Mouse (Mus musculus): ENCODE measurements around the gene Serpina5. TPM values are rescaled to one million over a fixed set of nuclear protein-coding genes. Genes with fewer than 3 reads are reported as not detected.
"Not testable (repeated sequence)": the region's sequence is repeated elsewhere in the genome, so short reads cannot be mapped to it uniquely, and the experiment has no call there.

The Serpina5 gene
- polyA plus RNA-seq, 1 experiment, result not detected

GRCm38 (mm10) chr12:104067549-104067948, 33.4 kb upstream of the Serpina5 start:
- Histone ChIP-seq H3K9me3 (ENCODE audit: control insufficient read depth, low read length) (no peaks in the 10 kb centered on the region), H3K4me1 (ENCODE audit: control insufficient read depth) (no peaks in the 10 kb centered on the region)
- no peak for TF ChIP-seq TAL1 (IDR thresholded peaks at IDR 0.05; ENCODE audit: low read length)
- no peak for TF ChIP-seq GATA1 (IDR thresholded peaks at IDR 0.05; ENCODE audit: low read length)

GRCm38 (mm10) chr12:104069620-104070019, 31.3 kb upstream of the Serpina5 start:
- TF ChIP-seq TAL1 (IDR thresholded peaks at IDR 0.05; ENCODE audit: low read length), result no peak
- H3K27me3 ChIP-seq (ENCODE audit: control insufficient read depth), result no peaks in the 10 kb centered on the region
- H3K4me3 ChIP-seq (replicated peaks), result no peak overlapping the region
- no peaks in the 10 kb centered on the region for H3K36me3 ChIP-seq (ENCODE audit: control insufficient read depth)
- H3K4me1 ChIP-seq (ENCODE audit: control insufficient read depth), result no peaks in the 10 kb centered on the region
- H3K9me3 ChIP-seq (ENCODE audit: control insufficient read depth, low read length), result no peaks in the 10 kb centered on the region

More at GRCm38 (mm10) chr12:104067549-104067948, 33.4 kb upstream of the Serpina5 start:
- Histone ChIP-seq H3K36me3 (ENCODE audit: control insufficient read depth) (no peaks in the 10 kb centered on the region), H3K4me3 (replicated peaks) (no peak overlapping the region), H3K27me3 (ENCODE audit: control insufficient read depth) (no peaks in the 10 kb centered on the region)

GRCm38 (mm10) chr12:104071708-104072107, 29.2 kb upstream of the Serpina5 start:
- TF ChIP-seq GATA1 (IDR thresholded peaks at IDR 0.05; ENCODE audit: low read length) (no peak), TAL1 (IDR thresholded peaks at IDR 0.05; ENCODE audit: low read length) (no peak)
- Histone ChIP-seq H3K4me1 (ENCODE audit: control insufficient read depth) (no peaks in the 10 kb centered on the region), H3K27me3 (ENCODE audit: control insufficient read depth) (no peaks in the 10 kb centered on the region), H3K4me3 (replicated peaks) (no peak overlapping the region), H3K36me3 (ENCODE audit: control insufficient read depth) (no peaks in the 10 kb centered on the region), H3K9me3 (ENCODE audit: control insufficient read depth, low read length) (no peaks in the 10 kb centered on the region; the same call in 1 of the 2 replicates)

GRCm38 (mm10) chr12:104072286-104072685, 28.6 kb upstream of the Serpina5 start:
- Histone ChIP-seq H3K27me3 (ENCODE audit: control insufficient read depth) (no peaks in the 10 kb centered on the region), H3K4me3 (replicated peaks) (no peak overlapping the region), H3K4me1 (ENCODE audit: control insufficient read depth) (no peaks in the 10 kb centered on the region), H3K36me3 (ENCODE audit: control insufficient read depth) (no peaks in the 10 kb centered on the region), H3K9me3 (ENCODE audit: control insufficient read depth, low read length) (no peaks in the 10 kb centered on the region; the same call in 1 of the 2 replicates)
- no peak for TF ChIP-seq TAL1 (IDR thresholded peaks at IDR 0.05; ENCODE audit: low read length)
- no peak for TF ChIP-seq GATA1 (IDR thresholded peaks at IDR 0.05; ENCODE audit: low read length)

GRCm38 (mm10) chr12:104090119-104090518, 10.8 kb upstream of the Serpina5 start:
- Histone ChIP-seq H3K27me3 (ENCODE audit: control insufficient read depth) (no peaks in the 10 kb centered on the region), H3K4me1 (ENCODE audit: control insufficient read depth) (no peaks in the 10 kb centered on the region), H3K9me3 (ENCODE audit: control insufficient read depth, low read length) (no peaks in the 10 kb centered on the region), H3K36me3 (ENCODE audit: control insufficient read depth) (no peaks in the 10 kb centered on the region), H3K4me3 (replicated peaks) (no peak overlapping the region)
- TF ChIP-seq GATA1 (IDR thresholded peaks at IDR 0.05; ENCODE audit: low read length) (no peak), TAL1 (IDR thresholded peaks at IDR 0.05; ENCODE audit: low read length) (no peak)

GRCm38 (mm10) chr12:104091303-104091702, 9.6 kb upstream of the Serpina5 start:
- H3K4me3 ChIP-seq (replicated peaks), result no peak overlapping the region
- no peaks in the 10 kb centered on the region for H3K9me3 ChIP-seq (ENCODE audit: control insufficient read depth, low read length)
- no peaks in the 10 kb centered on the region for H3K36me3 ChIP-seq (ENCODE audit: control insufficient read depth)
- H3K27me3 ChIP-seq (ENCODE audit: control insufficient read depth), result no peaks in the 10 kb centered on the region
- no peaks in the 10 kb centered on the region for H3K4me1 ChIP-seq (ENCODE audit: control insufficient read depth)
- TF ChIP-seq TAL1 (IDR thresholded peaks at IDR 0.05; ENCODE audit: low read length) (no peak), GATA1 (IDR thresholded peaks at IDR 0.05; ENCODE audit: low read length) (no peak)

GRCm38 (mm10) chr12:104105847-104106246, 4.9 kb downstream of the Serpina5 start:
- Histone ChIP-seq H3K36me3 (ENCODE audit: control insufficient read depth) (no peaks in the 10 kb centered on the region), H3K27me3 (ENCODE audit: control insufficient read depth) (no peaks in the 10 kb centered on the region), H3K4me1 (ENCODE audit: control insufficient read depth) (no peaks in the 10 kb centered on the region), H3K4me3 (replicated peaks) (no peak overlapping the region), H3K9me3 (ENCODE audit: control insufficient read depth, low read length) (no peaks in the 10 kb centered on the region; the same call in 1 of the 2 replicates)
- TF ChIP-seq TAL1 (IDR thresholded peaks at IDR 0.05; ENCODE audit: low read length), result no peak

- no peak for TF ChIP-seq GATA1 (IDR thresholded peaks at IDR 0.05; ENCODE audit: low read length)
- no peak for TF ChIP-seq TAL1 (IDR thresholded peaks at IDR 0.05; ENCODE audit: low read length)
- Histone ChIP-seq H3K4me1 (ENCODE audit: control insufficient read depth) (no peaks in the 10 kb centered on the region), H3K27me3 (ENCODE audit: control insufficient read depth) (no peaks in the 10 kb centered on the region), H3K36me3 (ENCODE audit: control insufficient read depth) (no peaks in the 10 kb centered on the region), H3K4me3 (replicated peaks) (no peak overlapping the region), H3K9me3 (ENCODE audit: control insufficient read depth, low read length) (no peaks in the 10 kb centered on the region; the same call in 1 of the 2 replicates)
These were observed 6.0 kb downstream of the Serpina5 start for GRCm38 (mm10) chr12:104106919-104107318.

GRCm38 (mm10) chr12:104108507-104108906, 7.6 kb downstream of the Serpina5 start:
- H3K4me3 ChIP-seq (replicated peaks), result no peak overlapping the region
- no peak for TF ChIP-seq GATA1 (IDR thresholded peaks at IDR 0.05; ENCODE audit: low read length)
- TF ChIP-seq TAL1 (IDR thresholded peaks at IDR 0.05; ENCODE audit: low read length), result no peak
- H3K4me1 ChIP-seq (ENCODE audit: control insufficient read depth), result no peaks in the 10 kb centered on the region
- no peaks in the 10 kb centered on the region for H3K27me3 ChIP-seq (ENCODE audit: control insufficient read depth)
- no peaks in the 10 kb centered on the region for H3K36me3 ChIP-seq (ENCODE audit: control insufficient read depth)
- H3K9me3 ChIP-seq (ENCODE audit: control insufficient read depth, low read length), result no peaks in the 10 kb centered on the region

- H3K27me3 ChIP-seq (ENCODE audit: control insufficient read depth); H3K36me3 ChIP-seq (ENCODE audit: control insufficient read depth); H3K4me1 ChIP-seq (ENCODE audit: control insufficient read depth); H3K9me3 ChIP-seq (ENCODE audit: control insufficient read depth, low read length); H3K4me3 ChIP-seq (replicated peaks): not testable (repeated sequence)
These were observed 11.4 kb downstream of the Serpina5 start, which contains the start of gene Serpina3a for GRCm38 (mm10) chr12:104112333-104112732. Serpina3a (plus strand) TSS chr12:104112724.

Measured in erythroblast, embryonic 14.5 days (primary cell).